Mouse (Mus musculus) liver, embryonic 14.5 days (tissue): ENCODE measurements at regions not wholly inside any gene's neighbourhood (a gene's known extent, or its start where the extent isn't known, plus 50 kb on each side); places are given as distances from the start of the nearest gene placed in this dataset.

Experiments
- CTCF ChIP-seq: IDR thresholded peaks from 2 replicates; pipeline ENCODE4 v1.5.1; 2016; ENCODE audit warnings: antibody characterized with exemption, low read depth, control low read depth
- EP300 ChIP-seq: IDR thresholded peaks from 2 replicates; pipeline ENCODE4 v1.6.1; 2016; ENCODE audit warnings: antibody characterized with exemption, low read depth

DNA sequence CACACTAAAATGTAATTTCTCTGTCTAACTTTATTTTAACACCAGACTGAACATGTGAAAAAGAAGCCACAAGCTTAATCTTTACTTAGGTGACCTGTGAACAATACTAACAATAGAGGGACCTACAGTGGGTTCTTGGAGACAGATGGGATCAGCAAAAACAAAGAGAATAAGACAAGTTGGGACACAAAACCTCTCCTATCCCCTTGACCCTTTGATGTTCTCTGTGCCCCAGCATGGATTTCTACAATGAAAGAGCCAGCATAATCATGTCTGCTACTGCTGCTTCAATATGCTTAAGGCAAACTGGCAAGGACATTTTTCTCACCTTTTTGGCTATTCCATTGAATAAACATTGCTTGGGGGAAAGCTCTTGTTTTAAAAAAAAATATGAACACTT is 105.8 kb downstream of the Cenpw start:
- no peak for TF ChIP-seq CTCF
- no peak for TF ChIP-seq EP300
